Mouse (Mus musculus) stomach, postnatal 0 days (tissue): ENCODE measurements around the gene Dnajc15. TPM values are rescaled to one million over a fixed set of nuclear protein-coding genes. Genes with fewer than 3 reads are reported as not detected.
A peak's percentile ranks its signal among the peaks of the same experiment; 100 is the strongest.

Source experiments
- ATAC-seq: fragments of 200-750 bp; cut with Nextera tagmentation; 2 replicates; pipeline ENCODE4 v1.8.0; 2017; ENCODE audit not compliant: low FRiP score, low TSS enrichment
- DNase-seq: peaks from one replicate; pipeline ENCODE4 v3.0.0-alpha.2; 2016; ENCODE audit warnings: low spot score
- H3K27ac ChIP-seq: fragments of 300-500 bp; sonication (generic); replicated peaks from 2 replicates; pipeline ENCODE4 v1.5.1; 2014; ENCODE audit warnings: mild to moderate bottlenecking, control low read depth
- H3K27me3 ChIP-seq: fragments of 300-500 bp; sonication (generic); 2 replicates; pipeline ENCODE4 v1.6.1; 2014; ENCODE audit warnings: low read length; ENCODE audit not compliant: control insufficient read depth, insufficient read depth
- H3K36me3 ChIP-seq: fragments of 300-500 bp; sonication (generic); 2 replicates; pipeline ENCODE4 v1.6.1; 2014; ENCODE audit warnings: low read length, mixed read lengths; ENCODE audit not compliant: control insufficient read depth, insufficient read depth
- H3K4me1 ChIP-seq: fragments of 300-500 bp; sonication (generic); replicated peaks from 2 replicates; pipeline ENCODE4 v1.6.1; 2014; ENCODE audit warnings: antibody characterized with exemption; ENCODE audit not compliant: control insufficient read depth, insufficient read depth
- H3K4me2 ChIP-seq: fragments of 300-500 bp; sonication (generic); replicated peaks from 2 replicates; pipeline ENCODE4 v1.6.1; 2014; ENCODE audit warnings: low read depth, mild to moderate bottlenecking, control low read depth, moderate library complexity
- H3K4me3 ChIP-seq: fragments of 300-500 bp; sonication (generic); 2 replicates; pipeline ENCODE4 v1.5.1; 2014; ENCODE audit warnings: low read depth, low read length, control low read depth
- H3K9ac ChIP-seq: fragments of 300-500 bp; sonication (generic); 2 replicates; pipeline ENCODE4 v1.6.1; 2014; ENCODE audit warnings: mild to moderate bottlenecking, low read length, control low read depth, mixed read lengths
- H3K9me3 ChIP-seq: fragments of 300-500 bp; sonication (generic); 2 replicates; pipeline ENCODE4 v1.6.1; 2016; ENCODE audit warnings: low read length; ENCODE audit not compliant: control insufficient read depth
- CTCF ChIP-seq: IDR thresholded peaks from 2 replicates; pipeline ENCODE4 v1.5.1; 2016; ENCODE audit warnings: antibody characterized with exemption, low read depth, mild to moderate bottlenecking, moderate library complexity
- EP300 ChIP-seq: optimal IDR thresholded peaks from 2 replicates; pipeline ENCODE3; 2016; ENCODE audit warnings: antibody characterized with exemption
- WGBS: fragments of 180-500 bp; shearing (Covaris S2); extraction: QIAGEN DNeasy Blood & Tissue Kit; methylation state at CpG from one replicate; pipeline ENCODE4 v1.1.7; 2014; 5-methylcytosine and 5-hydroxymethylcytosine counted together
- polyA plus RNA-seq: library from polyadenylated mRNA; unstranded; fragments of >200 nt; fragmentation: Nextera tagmentation; extraction: Ambion mirVana; gene quantifications from 2 replicates; pipeline ENCODE4 v1.2.1, GENCODE M21; 2015

Dnajc15 gene
- polyA plus RNA-seq, 1 experiment from 2014 or later: 85.7 TPM

GRCm38 (mm10) chr14:77794285-77794949 lies 80.5 kb downstream of the Dnajc15 start:
- DNase-seq: no peak
- TF ChIP-seq CTCF: no peak
- no peak for TF ChIP-seq EP300
- no peak overlapping the region for H3K4me3 ChIP-seq

GRCm38 (mm10) chr14:77792998-77793397 lies 81.9 kb downstream of the Dnajc15 start:
- Histone ChIP-seq H3K9ac (no peak overlapping the region), H3K36me3 (no peaks in the 10 kb centered on the region), H3K27me3 (no peaks in the 10 kb centered on the region), H3K27ac (no peak overlapping the region), H3K9me3 (no peaks in the 10 kb centered on the region), H3K4me2 (no peak overlapping the region), H3K4me3 (no peak overlapping the region), H3K4me1 (no peaks in the 10 kb centered on the region)
- WGBS: 95% methylated on average over 6 of the region's 6 CpGs
- no peak for ATAC-seq
- TF ChIP-seq CTCF (no peak), EP300 (no peak)
- no peak for DNase-seq

More at GRCm38 (mm10) chr14:77794285-77794949, 80.5 kb downstream of the Dnajc15 start:
- Histone ChIP-seq H3K4me1 (no peaks in the 10 kb centered on the region), H3K36me3 (no peaks in the 10 kb centered on the region), H3K27ac (no peak overlapping the region), H3K27me3 (no peaks in the 10 kb centered on the region), H3K9me3 (no peaks in the 10 kb centered on the region), H3K4me2 (no peak overlapping the region), H3K9ac (no peak overlapping the region)
- WGBS: 58% methylated on average over 7 of the region's 7 CpGs
- 0 out of 2 replicates have a peak, but pooled peaks have one; percentile 26 for ATAC-seq

- no peaks in the 10 kb centered on the region for H3K27me3 ChIP-seq
- H3K4me2 ChIP-seq: no peak overlapping the region
- H3K9ac ChIP-seq: no peak overlapping the region
- H3K4me3 ChIP-seq: no peak overlapping the region
- no peak for TF ChIP-seq EP300
- peak; percentile 47 for TF ChIP-seq CTCF
- no peaks in the 10 kb centered on the region for H3K36me3 ChIP-seq
- ATAC-seq (no peak), DNase-seq (no peak)
- no peaks in the 10 kb centered on the region for H3K9me3 ChIP-seq
- H3K27ac ChIP-seq: no peak overlapping the region
- H3K4me1 ChIP-seq: no peaks in the 10 kb centered on the region
These were observed 91.7 kb downstream of the Dnajc15 start for GRCm38 (mm10) chr14:77783217-77783616.

GRCm38 (mm10) chr14:77777365-77777764 lies 97.6 kb downstream of the Dnajc15 start:
- Histone ChIP-seq H3K9me3 (no peaks in the 10 kb centered on the region), H3K4me1 (no peaks in the 10 kb centered on the region), H3K27me3 (no peaks in the 10 kb centered on the region), H3K9ac (no peak overlapping the region), H3K36me3 (no peaks in the 10 kb centered on the region), H3K27ac (no peak overlapping the region), H3K4me3 (no peak overlapping the region), H3K4me2 (no peak overlapping the region)
- WGBS: 54% methylated on average over 1 of the region's 1 CpGs
- TF ChIP-seq EP300 (no peak), CTCF (no peak)
- DNase-seq (no peak), ATAC-seq (0 out of 2 replicates have a peak, but pooled peaks have one; percentile 15)

- Histone ChIP-seq H3K9ac (no peak overlapping the region), H3K27ac (no peak overlapping the region), H3K27me3 (no peaks in the 10 kb centered on the region), H3K4me2 (no peak overlapping the region), H3K4me3 (no peak overlapping the region), H3K9me3 (no peaks in the 10 kb centered on the region), H3K36me3 (no peaks in the 10 kb centered on the region), H3K4me1 (no peaks in the 10 kb centered on the region)
- ATAC-seq (no peak), DNase-seq (no peak)
- 70% methylated on average over 11 of the region's 11 CpGs for WGBS
- no peak for TF ChIP-seq CTCF
- TF ChIP-seq EP300: no peak
These were observed 98.9 kb downstream of the Dnajc15 start for GRCm38 (mm10) chr14:77776005-77776531.

GRCm38 (mm10) chr14:77773331-77773730 lies 101.6 kb downstream of the Dnajc15 start:
- TF ChIP-seq CTCF (no peak), EP300 (no peak)
- Histone ChIP-seq H3K9ac (no peak overlapping the region), H3K4me2 (no peak overlapping the region), H3K9me3 (no peaks in the 10 kb centered on the region), H3K4me1 (no peaks in the 10 kb centered on the region), H3K36me3 (no peaks in the 10 kb centered on the region), H3K27ac (no peak overlapping the region), H3K27me3 (no peaks in the 10 kb centered on the region), H3K4me3 (no peak overlapping the region)
- 79% methylated on average over 8 of the region's 8 CpGs for WGBS
- DNase-seq: no peak
- no peak for ATAC-seq
